Mouse (Mus musculus): ENCODE results near the gene Sag.
A peak's percentile ranks its signal among the peaks of the same experiment; 100 is the strongest.

Sag gene

DNA sequence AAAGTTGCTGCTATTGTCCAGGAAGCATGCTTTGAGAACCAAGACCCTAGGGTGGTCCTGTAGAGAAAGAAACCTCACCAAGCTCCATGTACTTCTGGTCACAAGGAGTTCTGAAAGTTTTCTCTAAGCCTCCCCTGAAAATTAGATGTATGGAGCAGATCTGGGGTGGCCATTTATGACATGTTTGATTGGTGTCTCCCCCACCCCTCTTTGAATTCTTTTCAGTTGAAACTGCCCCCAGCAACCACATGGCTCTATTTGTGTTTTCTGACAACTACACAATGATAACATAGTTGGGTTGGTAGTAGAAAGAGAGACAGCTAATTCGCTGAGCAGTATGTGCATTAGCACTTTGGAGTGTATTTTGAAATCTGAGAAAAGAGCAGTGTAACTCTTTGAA is 52.0 kb downstream of the Sag start:
- DNase-seq: no peak

DNA sequence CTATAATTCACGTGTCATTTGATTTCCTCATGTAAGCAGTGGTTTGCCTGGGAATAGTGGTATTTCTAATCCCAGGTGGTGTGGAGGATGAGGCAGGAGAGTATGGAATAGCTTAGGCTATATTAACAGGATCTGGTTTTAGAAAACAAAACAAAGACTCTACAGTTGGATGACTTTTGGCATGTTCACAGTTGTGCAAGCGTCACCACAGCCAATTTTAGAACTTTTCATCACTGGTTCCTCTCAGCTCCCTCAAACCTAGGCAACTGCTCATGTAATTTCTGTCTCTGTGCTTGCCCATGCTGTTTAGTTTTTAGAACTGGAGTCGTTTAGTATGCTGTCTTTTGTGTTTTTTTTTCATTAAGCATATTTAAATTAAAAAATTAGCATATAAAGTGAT is 53.3 kb downstream of the Sag start:
- DNase-seq: peak; percentile 34

DNA sequence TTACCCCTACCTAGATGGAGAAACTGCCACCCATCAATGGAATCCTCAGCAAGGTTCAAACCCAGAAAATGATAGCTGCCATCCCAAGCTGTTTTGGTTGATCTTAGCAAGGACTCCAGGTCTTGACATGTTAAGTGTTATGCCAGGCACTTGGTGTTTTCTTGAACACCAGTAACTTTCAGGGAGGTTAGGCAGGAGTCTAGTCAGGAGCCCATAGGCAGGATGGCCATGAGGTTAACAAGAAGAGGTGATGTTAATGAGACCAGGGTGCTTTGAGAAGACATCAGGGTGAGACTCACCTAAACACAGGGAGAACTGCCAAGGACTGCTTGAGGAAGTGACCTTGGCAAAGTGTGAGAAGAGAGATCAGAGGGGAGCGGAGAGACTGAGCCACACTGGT is 54.6 kb downstream of the Sag start:
- DNase-seq: peak; percentile 44

DNA sequence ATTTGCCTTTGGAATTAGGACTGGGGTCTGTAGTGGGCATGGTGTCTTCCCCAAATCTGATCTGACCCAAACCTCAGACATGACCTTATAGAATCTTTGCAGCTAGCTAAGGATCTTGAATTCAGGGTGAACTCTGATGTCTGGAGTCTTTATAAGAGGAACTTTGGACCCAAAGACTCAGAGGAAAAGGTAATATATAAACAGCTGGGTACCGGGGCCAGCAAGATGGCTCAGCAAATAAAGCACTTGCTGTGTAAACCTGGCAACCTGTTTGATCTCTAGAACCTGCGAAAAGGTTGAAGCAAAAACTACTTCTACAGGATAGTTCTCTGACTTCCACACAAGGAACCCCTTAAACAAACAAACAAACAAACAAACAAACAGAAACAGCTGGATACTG is 55.0 kb downstream of the Sag start:
- DNase-seq: peak; percentile 17

DNA sequence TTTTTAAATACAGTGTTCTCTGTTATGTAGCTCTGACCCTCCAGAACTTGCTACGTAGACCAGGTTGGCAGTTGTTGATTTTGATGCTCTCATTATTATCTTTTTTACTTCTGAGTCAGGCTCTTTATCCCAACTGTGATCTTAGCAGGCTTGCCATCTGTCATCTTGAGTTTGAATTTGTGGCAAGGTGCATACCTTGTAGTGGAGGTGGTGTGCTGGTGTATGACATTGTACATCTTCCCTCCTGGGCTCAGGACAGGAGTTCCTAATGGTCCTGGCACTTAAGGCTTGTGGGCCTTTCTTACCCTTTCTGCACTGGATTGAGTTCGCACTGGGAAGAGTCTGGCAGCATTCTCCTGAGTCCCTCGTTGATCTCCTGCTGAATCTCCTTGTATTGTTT is 60.1 kb downstream of the Sag start:
- peak; percentile 60 for DNase-seq

DNA sequence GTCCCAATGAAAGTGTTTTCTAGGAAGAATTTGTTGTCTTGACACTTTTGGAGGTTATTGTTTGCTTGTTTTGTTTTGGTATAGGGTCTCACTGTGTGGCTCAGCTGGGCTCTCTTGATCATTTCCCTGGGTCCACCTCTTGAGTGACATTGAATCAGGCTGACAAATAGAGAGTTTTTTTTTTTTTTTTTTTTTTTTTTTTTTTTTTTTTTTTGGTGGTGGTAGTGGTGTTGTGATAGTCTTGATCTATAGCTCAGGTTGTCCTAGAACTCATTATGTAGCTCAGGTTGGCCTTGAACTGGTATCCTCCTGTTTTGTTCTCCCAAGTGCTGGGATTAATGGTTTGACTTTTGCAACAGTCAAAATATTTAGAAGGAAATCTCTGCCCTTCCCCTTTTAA is 61.4 kb downstream of the Sag start:
- no peak for DNase-seq

DNA sequence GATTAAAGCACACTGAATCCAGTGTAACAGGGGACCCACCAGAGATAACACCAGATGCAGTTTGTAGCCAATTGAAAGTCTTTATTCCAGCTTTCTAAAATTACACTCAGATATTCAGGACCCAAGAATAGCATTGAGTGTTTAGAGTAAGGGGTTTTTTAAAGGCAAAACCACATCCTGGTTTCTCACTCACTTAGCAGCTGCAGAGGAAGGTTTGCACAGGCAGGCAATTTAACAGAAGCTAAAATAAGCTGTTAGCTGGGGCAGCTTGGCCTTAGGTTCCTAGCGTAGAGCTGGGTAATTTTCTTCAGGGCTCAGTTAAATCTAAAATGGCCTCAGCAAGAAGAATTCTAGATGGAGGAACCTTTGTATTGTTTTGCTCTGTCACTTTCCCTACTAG is 63.2 kb downstream of the Sag start:
- no peak for DNase-seq

DNA sequence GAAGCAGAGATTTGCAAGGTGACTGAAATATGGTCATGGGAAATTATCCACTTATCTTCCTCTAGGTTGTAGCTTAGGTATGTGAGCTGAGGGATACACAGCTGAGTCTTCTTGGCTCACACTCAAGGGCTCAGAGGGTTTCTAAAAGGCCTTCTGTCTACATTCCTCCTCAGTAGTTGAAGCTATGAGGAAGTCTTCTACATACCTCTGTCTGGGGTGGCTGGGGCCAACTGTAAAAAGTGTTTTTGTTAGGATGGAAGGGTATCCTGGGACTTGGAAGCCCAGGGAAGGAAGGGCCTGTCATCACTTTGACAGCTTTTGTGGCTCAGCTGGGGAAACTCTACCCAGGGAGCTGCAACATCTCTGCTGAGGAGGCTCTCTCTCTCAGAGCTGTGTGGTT is 68.1 kb downstream of the Sag start:
- peak; percentile 72 for DNase-seq

DNA sequence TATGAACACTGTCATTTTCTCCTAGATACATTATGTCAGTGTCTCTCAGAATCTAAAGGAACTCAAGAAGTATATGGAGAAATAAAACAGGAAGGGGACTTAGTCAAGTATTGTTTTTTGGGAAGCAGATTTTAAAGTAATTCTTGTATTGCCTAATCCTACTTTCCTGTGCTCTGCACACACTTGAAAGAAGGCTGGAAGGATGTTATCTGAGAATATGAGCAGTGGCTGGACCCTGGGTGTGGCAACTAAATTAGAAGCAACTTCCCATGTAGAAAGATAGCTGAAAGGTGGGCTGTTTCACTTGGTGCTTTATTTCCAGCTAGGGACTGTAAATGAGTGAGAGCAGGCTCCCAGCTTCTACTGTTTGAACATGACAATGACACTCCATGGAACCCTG is 69.6 kb downstream of the Sag start:
- no peak for DNase-seq

DNA sequence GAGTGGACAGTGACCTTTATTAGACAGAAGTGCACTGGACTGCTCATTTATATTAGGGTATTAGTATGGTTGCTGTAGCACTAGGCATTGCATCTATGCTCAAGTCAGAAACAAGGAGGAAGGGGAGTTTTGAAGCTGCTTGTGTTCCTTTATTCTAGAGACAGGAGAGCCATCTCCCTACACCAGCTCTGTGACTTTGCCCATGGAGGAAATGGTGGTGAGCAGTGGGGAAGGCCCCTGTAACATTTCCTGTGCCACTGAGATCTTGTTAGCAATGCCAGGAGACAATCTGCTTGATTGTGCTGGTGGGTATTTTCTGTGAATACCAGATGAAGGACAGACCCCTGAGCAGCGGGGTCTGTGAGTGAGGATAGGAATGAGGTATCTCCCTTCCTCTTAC is 72.6 kb downstream of the Sag start:
- DNase-seq: no peak

DNA sequence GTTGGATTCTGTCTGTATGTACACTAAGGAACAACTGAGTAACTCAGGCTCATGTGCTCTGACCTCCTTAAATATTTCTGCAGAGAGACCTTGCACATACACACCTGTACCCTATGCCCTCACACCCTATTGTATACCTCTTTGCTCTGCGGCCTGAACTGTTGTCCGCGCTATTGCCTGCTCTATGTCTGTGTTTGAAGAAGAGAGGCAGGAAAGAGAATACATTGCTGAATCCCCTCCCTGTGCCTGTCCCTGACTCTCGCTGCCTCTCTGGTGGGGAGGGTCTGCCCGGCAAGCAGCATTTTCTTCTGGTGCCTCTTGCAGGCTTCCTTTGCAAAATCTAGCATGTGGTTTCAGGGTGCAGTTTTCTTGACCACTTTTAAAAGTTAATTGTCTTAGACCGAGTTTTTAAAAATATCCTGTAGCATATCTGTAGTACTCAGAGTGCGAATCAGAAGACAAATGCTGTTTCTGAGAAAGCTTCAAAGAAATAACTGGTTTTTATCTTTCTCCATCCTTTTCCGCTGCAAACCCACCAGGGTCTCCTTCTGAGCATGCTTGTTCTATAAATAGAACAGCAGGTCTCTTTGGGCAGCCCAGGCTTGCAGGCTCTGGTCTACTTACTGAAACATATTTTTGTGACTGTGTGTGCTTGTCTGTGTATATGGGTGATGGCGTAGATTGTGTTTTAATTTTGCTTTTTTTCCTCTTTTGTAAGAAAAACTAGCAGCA is 74.2 kb downstream of the Sag start:
- DNase-seq: no peak

DNA sequence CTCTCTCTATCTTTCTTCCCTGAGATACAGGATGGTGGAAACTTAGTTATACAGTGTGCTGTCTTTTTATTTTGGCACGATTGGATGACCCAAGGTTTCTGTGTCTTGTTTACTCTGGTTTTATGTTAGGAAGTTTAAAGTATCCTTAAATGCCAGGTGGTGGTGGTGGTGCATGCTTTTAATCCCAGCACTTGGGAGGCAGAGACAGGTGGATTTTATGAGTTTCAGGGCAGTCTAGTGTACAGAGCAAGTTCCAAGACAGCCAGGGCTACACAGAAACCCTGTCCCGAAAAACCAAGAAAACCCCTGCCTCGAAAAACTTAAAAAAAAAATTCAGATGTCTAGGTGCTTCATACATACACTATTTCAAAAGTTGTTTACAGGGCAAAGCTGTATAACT is 75.6 kb downstream of the Sag start:
- DNase-seq: no peak

DNA sequence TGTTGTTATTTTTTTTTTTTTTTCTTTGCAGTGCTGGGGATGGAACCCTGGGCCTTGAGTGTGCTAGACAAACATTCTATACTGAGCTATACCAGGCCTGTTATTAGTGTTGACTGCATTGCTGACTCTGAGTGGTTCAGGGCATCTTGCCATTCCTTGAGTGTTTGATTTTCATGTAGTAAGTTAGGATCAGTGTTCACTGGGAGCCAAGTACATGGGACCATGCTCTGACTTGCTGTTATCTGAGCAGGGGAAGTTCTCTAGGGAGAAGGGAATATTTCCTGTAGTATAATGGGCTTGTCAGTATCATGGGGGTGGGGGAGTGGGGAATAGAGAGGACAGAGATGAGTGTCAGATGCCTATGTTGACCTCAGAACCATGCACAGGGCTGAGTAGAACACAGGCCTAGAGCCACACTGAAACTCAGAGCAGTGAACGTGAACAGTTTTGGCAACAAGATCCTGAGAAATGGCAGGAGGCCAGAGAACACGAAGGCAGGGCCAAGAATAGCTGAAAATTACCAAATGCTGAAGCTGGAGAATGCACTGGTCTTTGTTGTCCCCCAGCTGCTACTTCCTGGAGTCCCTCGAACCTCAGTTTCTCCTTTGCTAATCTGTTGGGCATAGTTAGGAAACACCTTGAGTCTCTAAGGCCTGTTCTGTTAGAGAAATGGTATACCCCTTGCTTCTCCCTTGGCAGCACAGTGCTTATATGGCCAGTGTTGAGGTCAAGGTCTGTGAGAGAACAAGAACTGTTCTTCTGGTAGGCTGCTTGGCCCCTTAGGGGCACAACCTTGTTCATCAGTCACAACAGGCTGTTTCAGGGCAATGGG is 76.2 kb downstream of the Sag start:
- peak; percentile 94 for DNase-seq

DNA sequence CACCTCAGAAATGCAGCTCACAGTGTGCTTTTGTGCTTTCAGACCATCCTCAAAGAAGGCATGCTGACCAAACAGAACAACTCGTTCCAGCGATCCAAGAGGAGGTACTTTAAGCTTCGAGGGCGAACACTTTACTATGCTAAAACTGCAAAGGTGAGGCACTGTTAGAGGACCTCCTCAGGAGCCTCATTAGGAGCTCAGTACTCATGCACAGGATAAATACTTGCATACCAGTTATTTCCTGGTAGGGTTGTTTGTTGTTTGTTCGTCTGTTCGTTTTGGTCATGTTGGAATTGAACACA is 76.8 kb downstream of the Sag start:
- DNase-seq: no peak

DNA sequence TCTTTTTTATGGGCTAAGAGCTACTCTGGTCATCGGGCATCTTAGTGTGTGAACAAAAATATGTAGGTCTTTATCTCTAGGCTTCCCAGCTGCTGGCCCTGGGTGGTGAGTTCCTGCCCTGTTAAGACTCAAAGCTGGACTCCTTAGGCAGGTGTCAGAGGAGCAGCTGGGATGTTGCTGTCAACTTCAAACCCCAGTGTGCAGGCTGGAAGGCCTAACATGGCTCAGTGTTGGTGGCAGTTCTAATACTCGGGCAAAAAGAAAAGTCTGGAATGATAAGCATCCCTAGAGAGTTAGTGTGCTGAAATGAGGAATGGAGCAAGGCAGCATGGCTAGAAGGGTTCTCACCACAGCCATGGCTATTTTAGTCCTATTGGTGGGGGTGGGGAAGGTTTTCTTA is 77.4 kb downstream of the Sag start:
- no peak for DNase-seq

DNA sequence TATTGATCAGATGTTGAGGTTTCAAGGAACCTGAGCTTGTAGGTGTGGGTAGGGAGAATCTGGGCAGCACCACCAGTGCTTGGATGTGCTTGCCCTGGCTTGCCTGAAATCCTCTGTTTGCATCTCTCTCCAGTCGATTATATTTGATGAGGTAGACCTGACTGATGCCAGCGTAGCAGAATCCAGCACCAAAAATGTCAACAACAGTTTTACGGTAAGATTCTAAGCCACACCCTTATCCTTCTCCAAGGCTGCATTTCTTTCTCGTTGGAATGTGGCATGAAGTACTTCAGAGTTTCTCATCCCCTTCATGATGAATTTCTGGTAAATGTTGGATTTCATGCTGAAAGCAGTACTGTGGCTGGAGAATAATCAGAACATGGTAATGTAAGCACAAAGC is 78.2 kb downstream of the Sag start:
- no peak for DNase-seq

DNA sequence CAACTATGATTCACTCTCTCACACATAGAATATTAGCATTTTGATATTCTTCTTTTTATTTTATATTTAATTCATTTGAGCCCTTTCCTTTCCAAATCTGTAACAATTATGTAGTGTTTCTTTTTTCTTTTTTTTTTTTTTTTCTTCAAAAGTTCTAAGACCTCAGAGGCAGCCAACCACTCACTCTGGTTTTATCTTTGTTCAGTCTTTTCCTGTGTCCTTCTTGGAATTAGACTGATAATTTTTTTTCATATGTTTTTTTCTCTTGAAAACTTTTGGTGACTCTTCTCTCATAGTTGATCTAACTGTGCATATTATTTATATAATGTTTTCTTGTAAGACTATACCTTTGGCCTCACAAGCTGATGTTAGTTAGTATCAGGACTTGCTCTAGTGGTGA is 79.1 kb downstream of the Sag start:
- DNase-seq: no peak

DNA sequence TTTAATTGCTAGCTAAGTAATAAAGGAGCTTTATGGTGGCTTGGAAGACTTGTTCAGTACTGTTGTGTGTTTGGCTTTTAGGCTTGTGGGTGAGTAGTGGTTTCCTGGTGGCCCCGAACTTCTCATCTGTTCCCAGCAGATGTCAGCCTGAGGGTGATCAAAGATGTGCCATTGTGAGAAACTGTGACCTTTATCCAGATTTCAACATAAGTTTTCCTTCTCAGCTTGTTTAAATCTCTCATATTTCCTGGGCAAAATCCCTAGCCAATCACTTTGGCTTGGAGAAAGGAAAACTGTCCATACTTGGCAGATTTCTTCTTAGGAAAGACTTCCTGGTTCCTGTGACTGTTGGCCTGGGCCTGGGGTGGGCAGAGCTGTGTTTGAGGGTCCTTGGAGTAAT is 87.5 kb downstream of the Sag start:
- DNase-seq: no peak

DNA sequence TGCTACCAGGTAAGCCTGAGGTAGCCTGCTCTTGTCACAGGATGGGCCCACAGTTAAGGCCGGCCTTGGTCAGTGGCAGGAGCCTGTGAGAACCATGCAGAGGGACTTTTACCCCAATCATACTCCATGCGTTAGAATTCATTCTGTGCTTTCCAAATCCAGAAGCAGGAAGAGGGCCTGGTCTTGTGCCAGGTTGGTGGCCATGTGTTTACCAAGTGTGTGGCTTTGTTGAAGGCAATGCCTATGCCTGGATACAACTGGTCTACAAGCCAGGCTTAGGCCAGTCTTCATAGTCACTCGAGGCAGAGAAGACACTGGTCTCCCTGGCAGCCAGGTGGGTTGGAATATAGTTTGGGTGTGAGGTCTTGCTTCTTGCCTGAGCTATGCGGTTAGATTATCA is 88.2 kb downstream of the Sag start:
- peak; percentile 62 for DNase-seq

DNA sequence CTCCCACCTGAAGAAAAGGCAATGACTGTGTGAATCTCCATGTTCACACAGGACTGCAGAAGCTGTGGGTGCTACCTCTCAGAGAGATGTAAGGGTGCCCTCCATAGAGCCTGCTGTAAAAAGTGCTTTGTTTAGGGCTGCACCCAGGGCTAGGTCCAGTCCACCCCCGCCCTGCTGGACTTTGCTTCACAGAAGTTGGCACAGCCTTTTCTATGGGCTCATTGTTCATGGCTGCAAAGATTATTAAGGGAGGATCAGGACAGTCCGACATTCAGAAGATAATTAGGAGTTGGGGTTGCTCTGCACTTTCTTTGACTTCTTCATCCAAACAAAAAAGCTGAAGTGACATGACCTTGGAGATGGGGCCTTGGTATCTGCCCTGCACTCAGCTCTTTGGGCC is 89.0 kb downstream of the Sag start:
- DNase-seq: no peak

DNA sequence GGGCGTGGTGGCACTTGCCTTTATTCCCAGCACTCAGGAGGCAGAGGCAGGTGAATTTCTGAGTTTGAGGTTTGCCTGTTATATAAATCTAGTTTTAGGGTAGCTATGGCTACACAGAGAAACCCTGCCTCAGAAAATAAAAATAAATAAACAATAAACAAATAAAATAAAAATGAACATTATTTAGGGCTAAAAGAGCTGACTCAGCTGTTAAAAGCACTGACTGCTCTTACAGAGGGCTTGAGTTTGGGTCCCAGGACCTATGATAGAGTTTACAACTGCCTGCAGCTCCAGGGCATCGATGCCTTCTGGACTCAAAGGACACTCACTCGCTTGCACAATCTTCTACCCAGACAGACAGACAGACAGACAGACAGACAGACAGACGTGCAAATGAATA is 89.9 kb downstream of the Sag start:
- DNase-seq: no peak

Measured in cerebellum, adult 9-10 months (tissue).